Mouse (Mus musculus): ENCODE measurements around the gene Rita1.

DNA sequence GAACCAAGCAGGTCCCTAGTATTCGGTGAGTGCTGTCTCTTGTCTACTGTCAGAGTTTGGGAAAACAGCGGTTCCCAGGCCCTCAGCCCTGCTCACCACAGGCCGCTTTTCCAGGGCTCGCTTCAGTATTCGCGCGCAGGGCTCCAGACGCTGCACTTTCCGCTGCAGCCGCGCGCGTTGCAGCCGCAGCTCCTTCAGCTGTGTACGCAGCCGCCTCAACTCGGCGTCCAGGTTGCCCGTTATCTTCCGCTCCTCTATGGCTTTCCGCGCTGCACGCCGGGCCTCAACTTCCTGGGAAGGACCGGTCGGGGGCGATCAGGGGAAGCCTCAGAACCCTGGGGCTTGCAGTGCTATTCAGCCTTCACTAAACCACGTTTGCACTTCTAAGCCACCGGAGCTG, 18.7 kb upstream of the Rita1 start:
- no peak for TF ChIP-seq CTCF (IDR thresholded peaks at IDR 0.05; ENCODE audit: insufficient read depth, low read length)
- no peak for TF ChIP-seq POLR2A (IDR thresholded peaks at IDR 0.05; ENCODE audit: borderline replicate concordance, extremely low read depth, low read depth, low read length)
